Mouse (Mus musculus): ENCODE results near the gene Atrnl1. TPM values are rescaled to one million over a fixed set of nuclear protein-coding genes. Genes with fewer than 3 reads are reported as not detected.

The Atrnl1 gene
- polyA plus RNA-seq, 1 experiment: not detected

DNA sequence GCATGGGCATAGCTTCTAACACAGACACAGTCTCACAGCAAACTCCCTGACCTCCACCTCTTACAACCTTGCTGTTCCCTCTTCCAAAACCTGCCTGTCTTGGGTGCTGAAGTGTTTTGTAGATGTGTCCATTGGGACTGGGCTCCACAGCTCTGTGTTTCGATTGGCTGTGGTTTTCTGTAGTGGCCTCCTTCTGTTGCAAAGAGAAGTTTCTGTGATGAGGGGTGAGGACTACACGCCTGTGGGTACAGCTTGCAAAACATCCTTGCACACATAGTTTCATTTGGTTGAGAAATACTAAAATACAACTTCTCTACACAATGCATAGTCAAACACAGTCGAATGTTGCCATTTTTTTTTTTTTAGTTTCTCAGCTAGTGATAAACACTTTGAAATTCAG, 512.8 kb downstream of the Atrnl1 start:
- no peaks in the 10 kb centered on the region for H3K4me1 ChIP-seq (ENCODE audit: control insufficient read depth, insufficient read depth, low read length)
- H3K4me3 ChIP-seq (ENCODE audit: insufficient read depth, low read depth, low read length): no peak overlapping the region
- WGBS: 91% methylated on average over 3 of the region's 3 CpGs
- TF ChIP-seq CTCF (IDR thresholded peaks at IDR 0.05; ENCODE audit: insufficient read depth, low read depth, low read length) (no peak), POLR2A (IDR thresholded peaks at IDR 0.05; ENCODE audit: insufficient read depth, low read depth, low read length) (no peak)
- H3K27ac ChIP-seq (ENCODE audit: insufficient read depth, low read depth, low read length): no peak overlapping the region

DNA sequence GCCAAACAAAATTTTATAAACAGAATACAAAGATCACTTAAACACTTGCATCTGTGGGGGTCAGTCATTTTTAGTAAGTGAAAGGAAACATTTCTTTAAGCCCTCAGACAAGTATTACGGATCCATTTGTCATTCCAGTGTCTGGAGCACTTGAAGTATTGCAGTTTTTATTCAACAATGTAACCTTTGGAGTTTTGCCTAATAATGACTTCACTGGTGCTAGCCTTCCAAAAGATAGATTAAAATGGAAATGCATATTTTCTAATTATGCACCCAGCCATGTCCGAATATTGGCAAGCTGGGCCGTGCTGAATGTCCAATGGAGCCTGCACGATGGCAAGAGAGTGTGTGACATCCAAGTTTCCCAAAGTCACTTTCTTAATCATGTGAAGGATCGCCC, 513.7 kb downstream of the Atrnl1 start:
- Histone ChIP-seq H3K4me1 (ENCODE audit: control insufficient read depth, insufficient read depth, low read length) (no peaks in the 10 kb centered on the region), H3K4me3 (ENCODE audit: insufficient read depth, low read depth, low read length) (no peak overlapping the region), H3K27ac (ENCODE audit: insufficient read depth, low read depth, low read length) (no peak overlapping the region)
- 77% methylated on average over 5 of the region's 5 CpGs for WGBS
- TF ChIP-seq POLR2A (IDR thresholded peaks at IDR 0.05; ENCODE audit: insufficient read depth, low read depth, low read length) (no peak), CTCF (IDR thresholded peaks at IDR 0.05; ENCODE audit: insufficient read depth, low read depth, low read length) (no peak)

- 63% methylated on average over 14 of the region's 14 CpGs for WGBS
- no peak for TF ChIP-seq POLR2A (IDR thresholded peaks at IDR 0.05; ENCODE audit: insufficient read depth, low read depth, low read length)
- no peak for TF ChIP-seq CTCF (IDR thresholded peaks at IDR 0.05; ENCODE audit: insufficient read depth, low read depth, low read length)
- Histone ChIP-seq H3K4me3 (ENCODE audit: insufficient read depth, low read depth, low read length) (no peak overlapping the region), H3K4me1 (ENCODE audit: control insufficient read depth, insufficient read depth, low read length) (no peaks in the 10 kb centered on the region), H3K27ac (ENCODE audit: insufficient read depth, low read depth, low read length) (no peak overlapping the region)
These were observed 514.2 kb downstream of the Atrnl1 start for GRCm38 (mm10) chr19:58125010-58125409.

GRCm38 (mm10) chr19:58131896-58132295, 521.1 kb downstream of the Atrnl1 start:
- no peak for TF ChIP-seq POLR2A (IDR thresholded peaks at IDR 0.05; ENCODE audit: insufficient read depth, low read depth, low read length)
- TF ChIP-seq CTCF (IDR thresholded peaks at IDR 0.05; ENCODE audit: insufficient read depth, low read depth, low read length): no peak
- no peak overlapping the region for H3K4me3 ChIP-seq (ENCODE audit: insufficient read depth, low read depth, low read length)
- no peaks in the 10 kb centered on the region for H3K4me1 ChIP-seq (ENCODE audit: control insufficient read depth, insufficient read depth, low read length)
- WGBS: 95% methylated on average over 9 of the region's 9 CpGs
- no peak overlapping the region for H3K27ac ChIP-seq (ENCODE audit: insufficient read depth, low read depth, low read length)

DNA sequence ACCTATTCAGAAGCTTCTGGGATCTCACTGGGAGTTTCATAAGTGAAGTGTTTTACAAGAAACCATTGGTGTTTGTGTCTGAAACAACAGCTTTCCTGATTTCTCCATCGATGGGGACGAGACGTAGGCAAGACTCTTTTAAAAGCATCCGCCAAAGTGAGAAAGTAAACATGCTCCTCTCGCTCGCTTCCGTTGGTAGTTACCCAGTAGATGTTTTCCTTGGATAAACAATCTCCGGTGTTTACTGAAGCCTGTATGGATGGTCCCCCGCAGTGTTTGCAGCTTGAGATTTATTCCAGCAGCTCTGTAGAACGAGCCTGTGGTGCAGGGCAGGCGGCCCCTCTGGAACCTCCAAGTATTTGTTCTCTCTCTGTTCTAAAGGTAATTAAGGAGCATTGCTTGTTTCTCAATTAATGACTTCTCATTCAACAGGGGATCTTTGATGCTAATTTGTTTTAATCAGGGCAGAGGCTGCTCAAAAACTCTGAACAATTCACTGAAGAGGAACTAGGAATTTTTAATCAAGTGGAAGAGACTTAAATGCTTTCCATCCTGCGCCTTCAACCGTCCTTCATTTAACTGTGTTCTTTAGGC, 529.5 kb downstream of the Atrnl1 start:
- TF ChIP-seq CTCF (IDR thresholded peaks at IDR 0.05; ENCODE audit: insufficient read depth, low read depth, low read length): no peak
- no peak for TF ChIP-seq POLR2A (IDR thresholded peaks at IDR 0.05; ENCODE audit: insufficient read depth, low read depth, low read length)
- 54% methylated on average over 13 of the region's 13 CpGs for WGBS
- no peak overlapping the region for H3K4me3 ChIP-seq (ENCODE audit: insufficient read depth, low read depth, low read length)
- H3K27ac ChIP-seq (ENCODE audit: insufficient read depth, low read depth, low read length): no peak overlapping the region
- 0 out of 2 replicates have a peak, but pooled peaks cover 2% of the 10 kb centered on the region for H3K4me1 ChIP-seq (ENCODE audit: control insufficient read depth, insufficient read depth, low read length)

DNA sequence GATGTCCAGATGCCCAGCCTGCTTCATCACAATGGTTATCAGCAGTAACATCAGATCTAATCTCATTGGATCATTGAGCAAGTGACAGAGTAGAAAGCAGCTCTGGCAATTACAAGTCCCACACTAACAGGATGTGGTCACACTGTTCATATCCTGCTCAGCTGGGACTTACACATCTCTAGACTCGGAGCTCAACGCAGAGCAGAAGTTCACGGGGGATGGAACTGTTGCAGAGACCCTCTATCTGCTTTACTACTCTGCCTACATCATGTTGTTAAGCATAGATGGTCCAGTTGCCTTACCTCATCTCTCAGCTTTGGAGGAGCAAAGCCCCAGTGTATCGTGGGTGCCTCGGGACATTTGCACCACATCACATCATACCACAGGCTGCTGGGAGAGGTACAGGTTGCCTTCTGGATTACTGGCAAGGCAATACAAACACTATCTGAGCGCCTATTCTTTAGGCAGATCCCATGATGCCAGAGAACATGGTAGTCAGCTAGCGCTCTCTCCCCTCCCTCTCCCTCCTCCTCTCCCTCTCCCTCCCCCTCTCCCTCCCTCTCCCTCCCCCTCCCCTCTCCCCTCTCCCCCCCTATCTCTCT, 533.1 kb downstream of the Atrnl1 start:
- no peak overlapping the region for H3K27ac ChIP-seq (ENCODE audit: insufficient read depth, low read depth, low read length)
- H3K4me1 ChIP-seq (ENCODE audit: control insufficient read depth, insufficient read depth, low read length): no peaks in the 10 kb centered on the region
- no peak for TF ChIP-seq CTCF (IDR thresholded peaks at IDR 0.05; ENCODE audit: insufficient read depth, low read depth, low read length)
- no peak for TF ChIP-seq POLR2A (IDR thresholded peaks at IDR 0.05; ENCODE audit: insufficient read depth, low read depth, low read length)
- no peak overlapping the region for H3K4me3 ChIP-seq (ENCODE audit: insufficient read depth, low read depth, low read length)
- WGBS: 94% methylated on average over 7 of the region's 7 CpGs

DNA sequence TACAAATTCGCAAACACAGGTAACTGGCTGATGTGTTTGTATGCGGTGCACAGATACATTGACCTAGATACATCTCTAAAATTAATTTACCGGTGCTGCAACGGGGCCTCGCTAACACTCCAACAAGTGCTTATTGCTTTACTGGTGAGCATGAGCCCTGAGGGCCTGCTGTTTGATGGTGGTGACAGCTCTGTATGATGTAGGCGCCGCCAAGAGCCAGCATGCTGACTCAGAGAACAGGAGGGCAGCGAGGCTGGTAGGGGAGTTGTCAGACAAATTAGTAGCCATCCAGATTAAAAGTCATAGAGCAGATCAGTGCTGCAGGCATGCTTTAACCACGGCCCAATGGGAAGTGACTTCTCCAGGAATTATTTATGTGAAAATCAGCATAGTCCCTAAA, 534.7 kb downstream of the Atrnl1 start:
- WGBS: 80% methylated on average over 9 of the region's 9 CpGs
- TF ChIP-seq POLR2A (IDR thresholded peaks at IDR 0.05; ENCODE audit: insufficient read depth, low read depth, low read length) (no peak), CTCF (IDR thresholded peaks at IDR 0.05; ENCODE audit: insufficient read depth, low read depth, low read length) (no peak)
- H3K4me1 ChIP-seq (ENCODE audit: control insufficient read depth, insufficient read depth, low read length): no peaks in the 10 kb centered on the region

DNA sequence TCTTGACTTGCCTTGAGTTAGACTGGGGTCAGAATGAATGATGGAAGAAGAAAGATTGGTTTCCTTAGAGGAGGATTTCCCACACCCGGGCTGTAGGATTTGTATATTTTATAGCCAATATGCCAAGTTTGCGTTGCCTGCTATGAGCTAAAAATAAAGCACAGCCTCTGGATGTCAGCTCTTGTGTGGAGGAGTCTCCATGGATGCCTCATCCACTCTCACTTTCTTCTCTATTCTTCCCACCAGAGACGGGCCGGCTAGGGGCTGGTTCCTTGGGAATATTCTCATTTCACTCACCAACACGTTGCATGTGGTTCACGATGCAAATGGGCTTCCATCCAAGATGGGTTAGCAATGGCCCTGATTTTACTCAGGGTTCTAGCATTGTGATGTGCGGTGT, 540.4 kb downstream of the Atrnl1 start:
- 77% methylated on average over 7 of the region's 7 CpGs for WGBS
- Histone ChIP-seq H3K4me1 (ENCODE audit: control insufficient read depth, insufficient read depth, low read length) (no peaks in the 10 kb centered on the region), H3K4me3 (ENCODE audit: insufficient read depth, low read depth, low read length) (no peak overlapping the region), H3K27ac (ENCODE audit: insufficient read depth, low read depth, low read length) (no peak overlapping the region)
- TF ChIP-seq POLR2A (IDR thresholded peaks at IDR 0.05; ENCODE audit: insufficient read depth, low read depth, low read length): no peak
- TF ChIP-seq CTCF (IDR thresholded peaks at IDR 0.05; ENCODE audit: insufficient read depth, low read depth, low read length): no peak

More for the DNA sequence above, 534.7 kb downstream of the Atrnl1 start:
- Histone ChIP-seq H3K4me3 (ENCODE audit: insufficient read depth, low read depth, low read length) (no peak overlapping the region), H3K27ac (ENCODE audit: insufficient read depth, low read depth, low read length) (no peak overlapping the region)

DNA sequence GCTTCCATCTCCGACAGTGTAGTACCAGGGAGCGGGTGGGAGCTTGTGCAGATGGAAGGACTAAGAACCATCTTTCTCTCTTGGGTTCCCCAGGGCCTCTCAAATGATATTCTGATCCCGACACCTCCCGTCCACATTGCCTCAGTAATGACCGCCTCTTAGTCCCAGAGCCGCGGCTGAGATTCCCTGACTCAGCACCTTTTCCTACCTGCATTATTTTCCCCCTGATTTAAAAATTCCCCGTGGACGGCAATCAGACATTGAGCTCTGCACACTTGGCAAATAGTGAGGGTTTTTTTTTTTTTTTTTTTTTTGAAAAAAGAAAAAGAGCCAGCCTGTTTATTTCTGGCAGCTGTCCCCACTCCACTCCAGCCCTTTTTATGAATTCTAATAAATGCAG, 550.7 kb downstream of the Atrnl1 start:
- Histone ChIP-seq H3K4me1 (ENCODE audit: control insufficient read depth, insufficient read depth, low read length) (peaks cover 3% of the 10 kb centered on the region; the same call in 1 of the 2 replicates), H3K4me3 (ENCODE audit: insufficient read depth, low read depth, low read length) (no peak overlapping the region), H3K27ac (ENCODE audit: insufficient read depth, low read depth, low read length) (no peak overlapping the region)
- 55% methylated on average over 9 of the region's 9 CpGs for WGBS
- TF ChIP-seq CTCF (IDR thresholded peaks at IDR 0.05; ENCODE audit: insufficient read depth, low read depth, low read length): no peak
- TF ChIP-seq POLR2A (IDR thresholded peaks at IDR 0.05; ENCODE audit: insufficient read depth, low read depth, low read length): no peak
